Mouse (Mus musculus) left cerebral cortex, adult 9 months (tissue): ENCODE measurements around the gene Me1.

Source experiments
- DNase-seq, 2 experiments: peaks; one replicate each; pipeline ENCODE4 v3.0.0; 2022; ENCODE audit warnings: low spot score in 2 of 2

Me1 gene

GRCm38 (mm10) chr9:86658347-86658746, 37.4 kb downstream of the Me1 start:
- no peak for DNase-seq

DNA sequence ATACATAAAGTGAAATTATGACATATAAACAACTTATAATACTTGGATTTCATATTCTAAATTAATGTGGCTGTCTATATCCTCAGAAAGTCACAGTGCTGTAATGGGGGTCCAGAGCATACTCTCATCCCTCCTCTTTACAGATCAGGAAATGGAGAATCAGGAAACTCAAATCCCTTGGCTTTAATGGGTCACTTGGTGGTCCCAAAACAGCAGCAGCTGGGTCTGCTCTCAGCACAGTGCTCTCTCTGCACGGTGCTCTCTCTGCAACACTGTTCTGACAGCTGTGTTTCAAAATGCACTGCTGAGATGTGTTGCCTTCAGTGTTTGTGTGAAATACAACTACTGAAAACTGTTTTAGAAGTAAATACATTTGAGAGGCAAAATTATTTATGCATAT, 43.6 kb downstream of the Me1 start:
- DNase-seq = no peak

- DNase-seq = no peak
These were observed 44.5 kb downstream of the Me1 start for GRCm38 (mm10) chr9:86651254-86651653.

- DNase-seq = no peak
These were observed 44.9 kb downstream of the Me1 start for GRCm38 (mm10) chr9:86650822-86651221.

DNA sequence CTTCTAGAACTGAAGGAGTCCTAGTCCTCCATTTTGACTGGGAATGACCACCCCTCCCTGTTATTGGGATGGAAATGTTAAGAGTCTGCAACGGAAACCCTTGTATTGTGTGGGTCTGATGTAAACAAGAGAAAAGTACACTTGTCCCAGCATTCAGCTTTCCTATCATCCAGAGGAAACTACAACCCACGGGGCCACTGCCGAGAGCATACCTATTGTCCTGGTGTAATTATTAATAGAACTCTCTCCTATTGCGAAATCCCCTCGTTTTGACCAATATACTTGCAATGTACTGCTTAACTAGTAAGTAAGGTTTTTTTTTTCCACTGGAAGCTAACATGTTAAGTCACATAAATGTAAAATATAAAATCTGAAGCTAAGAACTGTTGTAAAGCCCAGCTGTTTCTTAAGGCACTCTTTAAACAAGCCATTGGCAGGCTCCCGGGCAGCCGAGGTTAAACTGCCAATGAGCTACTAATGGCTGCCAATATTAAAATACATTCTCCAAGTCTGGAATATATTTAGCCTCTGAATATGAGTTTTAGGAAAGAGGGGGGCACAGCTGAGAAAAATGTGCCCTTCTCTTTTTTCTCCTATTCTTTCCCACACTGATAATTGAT, 47.7 kb downstream of the Me1 start:
- DNase-seq = no peak

GRCm38 (mm10) chr9:86646807-86647206, 48.9 kb downstream of the Me1 start:
- DNase-seq = no peak

- DNase-seq = no peak
These were observed 52.3 kb downstream of the Me1 start for GRCm38 (mm10) chr9:86643497-86643896.

DNA sequence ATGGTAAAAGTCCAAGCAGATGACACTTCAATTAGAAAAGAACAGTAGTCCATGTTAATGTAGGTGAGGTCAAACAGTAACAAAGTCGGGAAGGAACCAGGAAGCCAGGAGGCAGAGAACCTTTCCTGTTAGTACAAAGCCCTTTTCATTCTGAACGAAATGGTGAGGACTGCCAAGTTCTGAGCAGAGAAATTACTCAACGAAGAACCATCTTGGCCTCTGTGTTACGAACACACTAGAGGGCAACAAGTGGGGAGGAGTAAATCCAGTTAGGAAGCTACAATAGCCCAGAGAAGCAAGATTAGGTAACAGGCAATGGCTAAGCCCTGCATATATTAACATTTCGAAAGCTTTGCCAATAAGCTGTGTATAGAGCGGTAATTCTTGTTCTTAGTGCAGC, 57.0 kb downstream of the Me1 start:
- DNase-seq = no peak

DNA sequence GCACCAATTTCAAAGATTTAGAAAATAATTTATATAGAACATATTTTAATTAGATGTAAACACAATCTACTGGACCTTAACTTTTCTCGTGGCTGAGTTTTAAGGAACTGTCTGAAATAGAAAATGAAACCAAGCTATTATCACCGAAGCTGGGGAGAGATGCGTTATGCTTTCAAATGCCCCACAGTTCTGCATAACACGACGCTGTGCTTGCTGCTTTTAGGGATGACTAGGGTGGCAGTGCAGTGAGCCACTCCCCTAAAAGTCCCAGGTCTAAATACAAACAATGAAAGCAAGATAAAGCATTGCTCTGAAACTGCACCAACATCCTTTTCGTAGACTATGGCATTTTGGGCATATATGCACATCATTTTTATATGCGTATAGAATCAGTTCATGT, 64.6 kb downstream of the Me1 start:
- DNase-seq = no peak

DNA sequence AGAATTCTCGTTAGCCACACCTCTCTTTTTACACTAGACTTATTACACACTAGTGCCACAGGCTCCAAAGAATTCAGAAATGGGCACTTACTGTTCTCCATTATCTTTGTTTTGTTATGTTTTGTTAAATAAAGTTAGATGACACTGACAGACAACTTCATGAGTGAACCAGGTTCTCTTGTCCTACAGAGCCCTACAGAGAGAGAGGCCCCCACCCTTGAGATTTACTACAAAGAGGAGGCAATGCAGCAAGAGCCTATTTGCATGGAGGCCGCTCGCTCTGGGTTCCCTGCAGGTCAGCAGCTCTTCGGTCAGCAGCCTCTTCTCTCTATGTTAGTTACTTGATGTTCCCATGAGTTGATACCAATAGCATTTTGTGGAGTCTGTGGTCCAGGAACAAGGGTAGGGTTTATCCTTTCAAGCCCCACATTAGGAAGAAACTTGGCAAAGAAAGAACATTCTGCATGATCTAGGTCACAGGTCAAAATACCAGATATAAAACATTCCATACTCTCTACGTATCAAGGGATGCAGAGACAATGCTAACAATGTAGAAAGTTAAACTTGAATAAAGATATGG, 65.3 kb downstream of the Me1 start:
- DNase-seq = no peak

- no peak for DNase-seq
These were observed 66.4 kb downstream of the Me1 start for GRCm38 (mm10) chr9:86629379-86629778.

- DNase-seq = peak in 1 of 2 experiments; percentile 59
These were observed 67.8 kb downstream of the Me1 start for GRCm38 (mm10) chr9:86627745-86628496.

DNA sequence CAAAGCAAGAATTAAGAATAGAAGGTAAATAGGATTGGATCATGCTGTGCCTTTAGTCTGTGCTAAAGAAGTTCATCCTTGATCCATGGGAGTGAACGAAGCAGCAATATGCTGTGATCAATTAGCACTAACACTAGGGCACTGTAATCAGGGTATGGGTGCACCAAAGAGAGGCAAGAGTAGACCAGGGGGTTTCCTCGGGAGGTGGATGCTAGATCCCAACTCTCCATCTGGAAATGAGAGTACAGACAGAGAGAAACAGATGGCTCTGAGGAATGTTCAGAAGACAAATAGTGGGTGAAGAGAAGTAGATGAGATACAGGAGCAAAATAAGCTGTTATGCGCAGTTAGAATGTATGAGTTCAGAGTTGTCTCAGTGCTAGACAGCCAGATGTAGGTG, 68.8 kb downstream of the Me1 start:
- peak in 1 of 2 experiments; percentile 39 for DNase-seq

DNA sequence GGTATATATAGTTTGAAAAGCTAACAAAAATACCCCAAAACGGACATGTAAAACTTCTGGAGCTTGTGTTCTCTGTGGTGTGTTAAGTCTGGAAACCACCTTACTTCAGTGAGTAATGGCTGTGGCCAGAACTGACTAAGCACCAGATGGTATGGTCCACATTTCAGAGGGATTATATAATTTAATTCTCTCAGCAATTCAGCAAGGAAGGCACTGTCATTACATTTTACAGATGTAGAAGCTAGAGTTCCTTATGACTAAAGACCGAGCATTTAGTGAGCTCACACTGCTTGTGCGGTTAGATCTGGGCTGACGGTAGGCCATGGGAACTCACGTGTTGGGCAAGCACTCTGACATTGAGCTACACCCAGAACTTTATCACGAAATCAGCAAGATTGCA, 71.0 kb downstream of the Me1 start:
- DNase-seq = peak in 1 of 2 experiments; percentile 47

DNA sequence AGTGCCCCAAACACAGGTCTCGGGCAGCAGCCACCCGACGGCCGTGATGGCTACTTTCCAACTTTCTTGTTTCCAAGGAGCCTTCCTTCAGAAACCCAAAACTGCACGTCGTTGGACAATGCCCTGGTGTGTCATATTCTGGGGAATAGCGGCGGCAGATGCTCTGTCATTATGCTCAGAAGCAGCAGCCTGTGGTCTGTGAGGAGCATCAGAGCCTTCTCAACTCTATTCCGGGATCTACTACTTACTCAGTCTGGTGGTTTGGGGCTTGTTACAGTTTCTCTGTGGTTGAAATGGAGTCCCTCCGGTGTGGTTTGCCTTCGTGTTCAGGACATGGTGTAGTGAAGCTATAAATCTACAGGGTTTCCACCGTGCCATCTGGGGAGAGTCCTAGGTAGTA, 71.7 kb downstream of the Me1 start:
- no peak for DNase-seq

DNA sequence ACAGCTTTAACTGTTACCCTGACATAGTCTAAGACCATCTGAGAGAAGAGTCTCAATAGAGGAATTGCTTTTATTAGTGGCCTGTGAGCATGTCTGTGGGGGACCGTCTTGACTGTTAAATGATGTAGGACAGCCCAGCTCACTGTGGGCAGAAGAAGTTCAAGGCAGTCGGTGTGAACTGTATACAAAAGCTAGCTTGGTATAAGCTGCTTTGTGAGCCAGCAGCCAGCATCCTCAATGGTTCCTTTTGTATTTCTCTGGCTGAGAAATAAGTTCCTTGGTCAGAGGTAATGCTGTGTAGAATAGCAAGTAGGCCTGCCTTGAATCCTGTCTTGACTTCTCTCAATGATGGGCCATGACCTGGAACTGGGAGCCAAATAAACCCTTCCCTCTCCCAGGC, 73.7 kb downstream of the Me1 start:
- DNase-seq = peak in 1 of 2 experiments; percentile 19

DNA sequence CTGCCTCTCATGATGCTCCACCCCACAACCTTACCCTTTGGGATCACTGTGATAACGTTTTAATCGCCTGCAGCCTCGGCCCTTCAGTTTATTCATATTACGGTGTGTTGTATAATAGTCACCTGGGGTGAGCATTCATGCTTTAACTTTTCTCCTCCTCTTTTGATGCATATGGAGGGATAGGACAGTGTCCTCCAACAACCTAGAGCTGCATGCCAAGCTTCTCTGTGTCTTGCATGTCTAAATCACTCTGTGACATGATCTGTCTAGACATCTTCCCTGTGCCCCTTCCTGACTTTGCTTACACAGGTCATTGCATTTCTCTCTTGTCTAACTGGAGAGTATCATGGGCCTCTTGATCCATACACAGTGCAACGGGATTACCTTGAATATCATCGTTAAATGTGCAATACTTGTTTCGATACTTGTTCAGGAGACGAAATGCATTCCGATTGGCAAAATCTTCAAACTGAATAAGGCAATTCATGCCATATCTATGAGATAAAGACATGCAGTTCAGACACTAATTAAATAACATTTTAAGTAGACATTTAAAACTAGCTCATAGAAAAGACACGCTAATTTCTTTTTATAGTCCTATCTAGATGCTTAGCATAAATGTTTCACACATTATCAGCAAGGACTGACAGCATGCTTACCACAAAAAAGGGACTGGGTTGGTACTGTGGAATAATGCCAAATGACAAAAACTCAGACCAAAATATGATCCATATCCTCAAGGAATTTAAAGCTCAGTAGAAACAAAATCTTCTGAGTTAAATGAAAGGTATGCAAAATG, 76.2 kb downstream of the Me1 start:
- DNase-seq = no peak

DNA sequence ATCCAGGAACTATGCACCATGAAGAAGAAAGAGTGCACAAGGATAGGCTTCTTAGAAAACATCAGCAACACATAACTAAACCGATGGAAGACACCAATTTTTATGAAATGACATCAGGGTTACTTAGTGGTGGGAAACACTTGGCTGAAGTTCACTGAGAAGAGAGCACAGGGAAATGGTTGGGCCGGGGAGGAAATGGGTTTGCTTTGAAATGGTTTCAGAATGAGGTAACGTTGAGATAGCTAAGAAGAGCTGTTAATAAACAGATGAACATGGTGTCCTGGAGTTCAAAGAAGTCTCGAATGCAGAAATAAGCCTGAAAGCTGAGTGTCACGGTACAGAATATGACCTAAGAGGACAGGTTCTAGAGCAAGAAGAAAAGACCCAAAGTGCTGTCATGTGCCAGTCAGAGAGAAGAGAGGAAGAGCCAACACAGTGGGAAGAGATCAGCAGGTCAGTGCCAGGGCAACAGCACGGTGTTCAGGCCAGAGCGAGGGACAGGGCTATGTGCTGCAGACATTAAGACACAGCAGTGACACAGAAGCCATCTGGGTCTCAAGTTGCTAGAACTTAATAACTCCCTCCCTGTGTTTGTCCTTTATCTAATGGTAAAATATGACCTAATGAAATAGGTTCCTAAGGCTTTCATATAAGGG, 77.8 kb downstream of the Me1 start:
- DNase-seq = no peak

DNA sequence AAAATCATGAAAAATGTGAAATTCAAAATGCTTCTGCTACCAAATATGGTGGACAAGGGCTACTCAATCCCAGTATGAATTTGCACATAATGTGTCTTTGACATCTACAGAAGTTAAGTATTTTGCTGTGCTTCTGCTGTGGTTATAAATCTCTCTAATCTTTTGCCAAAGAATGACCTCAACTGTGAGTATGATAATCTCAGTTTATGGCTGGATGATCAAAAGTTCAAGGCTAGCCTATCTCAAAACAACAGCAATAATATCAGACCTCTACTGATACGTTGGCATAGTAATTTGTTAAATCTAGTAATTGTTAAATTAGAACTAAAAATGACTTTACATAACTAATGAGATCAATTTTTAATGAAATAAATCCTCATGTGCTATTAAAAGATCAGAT, 80.0 kb downstream of the Me1 start:
- DNase-seq = no peak

GRCm38 (mm10) chr9:86612091-86612490, 83.7 kb downstream of the Me1 start:
- DNase-seq = no peak

- DNase-seq = no peak
These were observed 90.0 kb downstream of the Me1 start for GRCm38 (mm10) chr9:86605776-86606175.
